Mouse (Mus musculus): ENCODE measurements around the gene Stc2.

DNA sequence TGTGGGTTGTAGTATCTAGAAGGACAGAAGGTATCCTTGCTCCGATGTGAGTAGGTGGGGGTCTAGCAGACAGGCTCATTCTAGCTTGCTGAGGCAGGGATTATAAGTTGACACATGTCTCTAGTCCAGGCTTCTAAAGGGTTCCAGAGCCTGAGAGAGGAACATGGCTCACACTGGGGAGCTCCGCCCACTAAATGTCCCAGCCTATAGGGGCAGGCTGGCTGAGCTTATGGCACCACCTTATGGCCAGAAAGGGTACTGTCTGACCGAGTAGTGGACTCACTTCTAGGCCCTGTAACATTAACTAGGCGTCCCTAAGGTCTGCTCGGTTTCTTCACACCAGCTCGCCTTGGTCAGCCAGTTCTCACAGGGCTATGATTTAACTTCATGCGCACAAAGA is 3.6 kb upstream of the Stc2 start:
- TF ChIP-seq POLR2A (IDR thresholded peaks at IDR 0.05; ENCODE audit: borderline replicate concordance, low read depth, low read length) = no peak
- peak; percentile 26; the same call in 1 of the 2 replicates for TF ChIP-seq CTCF (IDR thresholded peaks at IDR 0.05; ENCODE audit: low read depth, low read length)
